37 mouse cellular contexts compared by ENCODE assay signal in genomic region chr8:107086018-107086417, GRCm38 (mm10). TPM values are rescaled to one million over a fixed set of nuclear protein-coding genes. Genes with fewer than 3 reads are reported as not detected.
"Had no signal": no experiment of that assay in that cellular context is flagged by ENCODE, and none has a peak within 500 bp of the region (broad histone marks: within the 10 kb centered on the region; RNA-seq: fewer than 3 reads in every experiment).

No protein-coding gene starts in this region.

- ATAC-seq: forebrain, embryonic 13.5 days; forebrain, embryonic 14.5 days; forebrain, embryonic 15.5 days; forebrain, embryonic 16.5 days; forebrain, postnatal 0 days had no signal

- H3K4me2 ChIP-seq: embryonic facial prominence, embryonic 12.5 days; embryonic facial prominence, embryonic 13.5 days; embryonic facial prominence, embryonic 15.5 days; forebrain, embryonic 12.5 days; forebrain, embryonic 13.5 days; forebrain, embryonic 15.5 days had no signal

- H3K27me3 ChIP-seq: embryonic facial prominence, embryonic 12.5 days; embryonic facial prominence, embryonic 13.5 days; embryonic facial prominence, embryonic 15.5 days; forebrain, embryonic 12.5 days; forebrain, embryonic 13.5 days; forebrain, embryonic 15.5 days had no signal

- H3K27ac ChIP-seq: embryonic facial prominence, embryonic 10.5 days; embryonic facial prominence, embryonic 12.5 days; embryonic facial prominence, embryonic 13.5 days; embryonic facial prominence, embryonic 15.5 days; forebrain, embryonic 10.5 days; forebrain, embryonic 12.5 days; forebrain, embryonic 13.5 days; forebrain, embryonic 15.5 days; gastrocnemius, adult 2 months; heart, adult 2 months had no signal

- DNase-seq: cerebellum, adult 2 months; cerebellum, adult 8-10 months; cerebellum, adult 9-10 months; cerebellum, adult 9-11 months; cerebellum, postnatal 10 days; cerebellum, postnatal 14 days; embryo, embryonic 11 days; forebrain, postnatal 0 days; gastrocnemius, adult 2 months; gastrocnemius, postnatal 10 days; gastrocnemius, postnatal 14 days; gastrocnemius, postnatal 25 days; gastrocnemius, postnatal 36 days; heart, adult 18-20 months; heart, adult 2 months had no signal

- H3K9me3 ChIP-seq: embryonic facial prominence, embryonic 12.5 days; embryonic facial prominence, embryonic 13.5 days; embryonic facial prominence, embryonic 15.5 days; forebrain, embryonic 12.5 days; forebrain, embryonic 13.5 days; forebrain, embryonic 15.5 days had no signal

- H3K4me3 ChIP-seq: embryonic facial prominence, embryonic 10.5 days; embryonic facial prominence, embryonic 12.5 days; embryonic facial prominence, embryonic 13.5 days; embryonic facial prominence, embryonic 15.5 days; erythroblast, embryonic 14.5 days; forebrain, embryonic 10.5 days; forebrain, embryonic 12.5 days; forebrain, embryonic 13.5 days; forebrain, embryonic 15.5 days; gastrocnemius, adult 2 months; heart, adult 2 months had no signal

- H3K9ac ChIP-seq: embryonic facial prominence, embryonic 12.5 days; embryonic facial prominence, embryonic 13.5 days; embryonic facial prominence, embryonic 15.5 days; forebrain, embryonic 12.5 days; forebrain, embryonic 13.5 days; forebrain, embryonic 15.5 days; forebrain, postnatal 0 days had no signal

- H3K4me1 ChIP-seq: embryonic facial prominence, embryonic 10.5 days; embryonic facial prominence, embryonic 12.5 days; embryonic facial prominence, embryonic 13.5 days; embryonic facial prominence, embryonic 15.5 days; forebrain, embryonic 10.5 days; forebrain, embryonic 12.5 days; forebrain, embryonic 13.5 days; forebrain, embryonic 15.5 days had no signal

RNA-seq across cellular contexts. Expression of gene Tmed6, which starts 20.6 kb away (rescaled TPM):
- total RNA-seq: common myeloid progenitor, adult 5-6 weeks; forebrain, postnatal 0 days; gastrocnemius, adult 18-20 months; gastrocnemius, adult 2 months; gastrocnemius, adult 8-10 months; gastrocnemius, postnatal 10 days; gastrocnemius, postnatal 14 days; gastrocnemius, postnatal 25 days; gastrocnemius, postnatal 36 days; gastrocnemius, postnatal 4 days; granulocyte monocyte progenitor cell, adult 5-6 weeks; heart, adult 18-20 months; heart, adult 2 months; heart, adult 8-10 months had no signal
- polyA plus RNA-seq: cerebellum, adult 2 months; cortical plate, adult 2 months; embryonic facial prominence, embryonic 10.5 days; embryonic facial prominence, embryonic 11.5 days; embryonic facial prominence, embryonic 12.5 days; embryonic facial prominence, embryonic 13.5 days; embryonic facial prominence, embryonic 14.5 days; embryonic facial prominence, embryonic 15.5 days; erythroblast, embryonic 14.5 days; forebrain, embryonic 10.5 days; forebrain, embryonic 11.5 days; forebrain, embryonic 12.5 days; forebrain, embryonic 13.5 days; forebrain, embryonic 14.5 days; forebrain, embryonic 15.5 days; forebrain, embryonic 16.5 days; forebrain, postnatal 0 days; frontal cortex, adult 2 months; heart, adult 2 months had no signal
